Mouse (Mus musculus): ENCODE measurements at regions not wholly inside any gene's neighbourhood (a gene's known extent, or its start where the extent isn't known, plus 50 kb on each side); places are given as distances from the start of the nearest gene placed in this dataset.
A peak's percentile ranks its signal among the peaks of the same experiment; 100 is the strongest.

GRCm38 (mm10) chr12:114562978-114563377 is 1019.3 kb downstream of the Adam6a start:
- no peak for ATAC-seq (replicated peaks; ENCODE audit: low FRiP score, low TSS enrichment, poor library complexity, severe bottlenecking)

GRCm38 (mm10) chr12:114563683-114564082 is 1020.0 kb downstream of the Adam6a start:
- no peak for ATAC-seq (replicated peaks; ENCODE audit: low FRiP score, low TSS enrichment, poor library complexity, severe bottlenecking)

- ATAC-seq (replicated peaks; ENCODE audit: low FRiP score, low TSS enrichment, poor library complexity, severe bottlenecking), result peak; percentile 77
These were observed 1020.6 kb downstream of the Adam6a start for GRCm38 (mm10) chr12:114564329-114564728.

GRCm38 (mm10) chr12:114583371-114583770 is 1039.7 kb downstream of the Adam6a start:
- no peak for ATAC-seq (replicated peaks; ENCODE audit: low FRiP score, low TSS enrichment, poor library complexity, severe bottlenecking)

- ATAC-seq (replicated peaks; ENCODE audit: low FRiP score, low TSS enrichment, poor library complexity, severe bottlenecking), result peak; percentile 79
These were observed 1043.5 kb downstream of the Adam6a start for GRCm38 (mm10) chr12:114587227-114587626.

GRCm38 (mm10) chr12:114597672-114598071 is 1054.0 kb downstream of the Adam6a start:
- ATAC-seq (replicated peaks; ENCODE audit: low FRiP score, low TSS enrichment, poor library complexity, severe bottlenecking), result no peak

- no peak for ATAC-seq (replicated peaks; ENCODE audit: low FRiP score, low TSS enrichment, poor library complexity, severe bottlenecking)
These were observed 1065.5 kb downstream of the Adam6a start for GRCm38 (mm10) chr12:114609171-114609570.

- ATAC-seq (replicated peaks; ENCODE audit: low FRiP score, low TSS enrichment, poor library complexity, severe bottlenecking), result no peak
These were observed 1068.4 kb downstream of the Adam6a start for GRCm38 (mm10) chr12:114612108-114612507.

GRCm38 (mm10) chr12:114615179-114615578 is 1071.5 kb downstream of the Adam6a start:
- peak; percentile 70 for ATAC-seq (replicated peaks; ENCODE audit: low FRiP score, low TSS enrichment, poor library complexity, severe bottlenecking)

- no peak for ATAC-seq (replicated peaks; ENCODE audit: low FRiP score, low TSS enrichment, poor library complexity, severe bottlenecking)
These were observed 1072.0 kb downstream of the Adam6a start for GRCm38 (mm10) chr12:114615712-114616111.

- ATAC-seq (replicated peaks; ENCODE audit: low FRiP score, low TSS enrichment, poor library complexity, severe bottlenecking), result no peak
These were observed 1097.4 kb downstream of the Adam6a start for GRCm38 (mm10) chr12:114641089-114641488.

GRCm38 (mm10) chr12:114646372-114646771 is 1102.7 kb downstream of the Adam6a start:
- ATAC-seq (replicated peaks; ENCODE audit: low FRiP score, low TSS enrichment, poor library complexity, severe bottlenecking), result no peak

GRCm38 (mm10) chr12:114650432-114651101 is 1106.9 kb downstream of the Adam6a start:
- peak; percentile 80 for ATAC-seq (replicated peaks; ENCODE audit: low FRiP score, low TSS enrichment, poor library complexity, severe bottlenecking)

- ATAC-seq (replicated peaks; ENCODE audit: low FRiP score, low TSS enrichment, poor library complexity, severe bottlenecking), result 0 out of 2 replicates have a peak, but pooled peaks have one; percentile 54
These were observed 1113.4 kb downstream of the Adam6a start for GRCm38 (mm10) chr12:114657134-114657533.

All from megakaryocyte-erythroid progenitor cell, adult 5-6 weeks (primary cell).